Mouse (Mus musculus) G1E (cell line): Measurements from ENCODE around the gene Flvcr1. TPM values are rescaled to one million over a fixed set of nuclear protein-coding genes. Genes with fewer than 3 reads are reported as not detected.

Experiments
- ATAC-seq: 2 replicates; pipeline ENCODE4 v1.8.0; 2016; ENCODE audit warnings: mild to moderate bottlenecking; ENCODE audit not compliant: insufficient number of reproducible peaks, poor library complexity, low FRiP score, severe bottlenecking; ENCODE audit errors: extremely low read depth
- DNase-seq: peaks from one replicate; pipeline ENCODE4 v3.0.0; 2012; ENCODE audit warnings: low spot score
- H3K27me3 ChIP-seq: 2 replicates; pipeline ENCODE4 v1.6.1; 2012; ENCODE audit warnings: mild to moderate bottlenecking, low read length, inconsistent platforms; ENCODE audit not compliant: insufficient read depth
- H3K36me3 ChIP-seq: replicated peaks from 2 replicates; pipeline ENCODE3; 2012; ENCODE audit warnings: mild to moderate bottlenecking, inconsistent platforms
- H3K4me1 ChIP-seq: 2 replicates; pipeline ENCODE4 v1.6.1; 2012; ENCODE audit warnings: low read depth, low read length, inconsistent platforms, mixed read lengths; ENCODE audit not compliant: insufficient read depth
- H3K4me3 ChIP-seq: 2 replicates; pipeline ENCODE4 v1.5.1; 2012; ENCODE audit warnings: low read depth, mild to moderate bottlenecking, inconsistent platforms, low read length, moderate library complexity, mixed read lengths
- H3K9me3 ChIP-seq: replicated peaks from 2 replicates; pipeline ENCODE4 v1.6.1; 2012; ENCODE audit warnings: inconsistent platforms
- CTCF ChIP-seq: IDR thresholded peaks from 2 replicates; pipeline ENCODE4 v1.5.1; 2012; ENCODE audit warnings: low read depth, low read length, inconsistent platforms, mixed read lengths
- GATA1 ChIP-seq: IDR thresholded peaks from 2 replicates; pipeline ENCODE4 v1.6.1; 2012; ENCODE audit warnings: borderline replicate concordance, low read length, inconsistent platforms, mixed read lengths
- GATA2 ChIP-seq: IDR thresholded peaks from 2 replicates; pipeline ENCODE4 v1.6.1; 2012; ENCODE audit warnings: low read depth, low read length, inconsistent platforms, borderline replicate concordance
- POLR2AphosphoS5 ChIP-seq: IDR thresholded peaks from 2 replicates; pipeline ENCODE4 v1.6.1; 2012; ENCODE audit warnings: low read depth, low read length, inconsistent platforms; ENCODE audit not compliant: insufficient replicate concordance
- TAL1 ChIP-seq: conservative IDR thresholded peaks from 2 replicates; pipeline ENCODE4 v1.6.1; 2012; ENCODE audit warnings: low read depth, low read length, inconsistent platforms, mixed read lengths
- polyA plus RNA-seq: library from polyadenylated mRNA; stranded (reverse); fragments of >175 nt; gene quantifications from 2 replicates; pipeline ENCODE4 v1.2.3, GENCODE M21; 2012
- total RNA-seq, 2 experiments: library from RNA; stranded (forward) in 1 of 2; stranded (reverse) in 1 of 2; fragments of 200-1000 nt in 1 of 2; fragments of >200 nt in 1 of 2; fragmentation: Nextera tagmentation in 1 of 2; gene quantifications; 2 replicates each; pipeline ENCODE4 v1.2.3; 2014 to 2017

Flvcr1 gene
- total and polyA plus RNA-seq, 3 experiments, result 8.2 to 22.5 (median 20.2) TPM

- no peak for TF ChIP-seq GATA2
- no peak for TF ChIP-seq POLR2AphosphoS5
- TF ChIP-seq GATA1, result no peak
- TF ChIP-seq CTCF, result no peak
- TF ChIP-seq TAL1, result no peak
- Histone ChIP-seq H3K9me3 (no peaks in the 10 kb centered on the region), H3K4me1 (peaks cover 45% of the 10 kb centered on the region), H3K36me3 (peaks cover 55% of the 10 kb centered on the region), H3K27me3 (no peaks in the 10 kb centered on the region), H3K4me3 (no peak overlapping the region)
- no peak for ATAC-seq
- no peak for DNase-seq
Measured at GRCm38 (mm10) chr1:191057461-191057860, 31.5 kb upstream of the Flvcr1 start.

DNA sequence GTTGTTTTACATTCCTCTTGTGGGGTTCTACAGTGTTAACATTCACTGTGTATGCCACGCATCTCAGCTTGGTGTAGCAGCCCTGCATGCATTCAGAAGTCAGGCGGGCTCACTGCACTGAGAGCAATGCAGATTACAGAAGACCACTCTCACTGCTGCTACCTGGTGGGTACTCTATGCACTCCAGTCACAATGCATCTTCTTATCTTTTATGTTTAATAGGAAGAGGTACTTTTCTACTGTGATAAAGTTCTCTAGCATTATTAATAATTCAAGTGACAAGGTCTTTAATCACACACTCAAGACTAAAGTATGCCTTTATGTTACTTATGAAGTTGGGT is 29.5 kb upstream of the Flvcr1 start:
- peaks cover 57% of the 10 kb centered on the region for H3K36me3 ChIP-seq
- peaks cover 32% of the 10 kb centered on the region for H3K4me1 ChIP-seq
- no peak for TF ChIP-seq GATA2
- 0 out of 2 replicates have a peak, but pooled peaks have one; percentile 8 for TF ChIP-seq CTCF
- no peaks in the 10 kb centered on the region for H3K27me3 ChIP-seq
- H3K4me3 ChIP-seq, result no peak overlapping the region; the same call in 1 of the 2 replicates
- no peaks in the 10 kb centered on the region for H3K9me3 ChIP-seq
- ATAC-seq (peak; percentile 59), DNase-seq (peak; percentile 28)

DNA sequence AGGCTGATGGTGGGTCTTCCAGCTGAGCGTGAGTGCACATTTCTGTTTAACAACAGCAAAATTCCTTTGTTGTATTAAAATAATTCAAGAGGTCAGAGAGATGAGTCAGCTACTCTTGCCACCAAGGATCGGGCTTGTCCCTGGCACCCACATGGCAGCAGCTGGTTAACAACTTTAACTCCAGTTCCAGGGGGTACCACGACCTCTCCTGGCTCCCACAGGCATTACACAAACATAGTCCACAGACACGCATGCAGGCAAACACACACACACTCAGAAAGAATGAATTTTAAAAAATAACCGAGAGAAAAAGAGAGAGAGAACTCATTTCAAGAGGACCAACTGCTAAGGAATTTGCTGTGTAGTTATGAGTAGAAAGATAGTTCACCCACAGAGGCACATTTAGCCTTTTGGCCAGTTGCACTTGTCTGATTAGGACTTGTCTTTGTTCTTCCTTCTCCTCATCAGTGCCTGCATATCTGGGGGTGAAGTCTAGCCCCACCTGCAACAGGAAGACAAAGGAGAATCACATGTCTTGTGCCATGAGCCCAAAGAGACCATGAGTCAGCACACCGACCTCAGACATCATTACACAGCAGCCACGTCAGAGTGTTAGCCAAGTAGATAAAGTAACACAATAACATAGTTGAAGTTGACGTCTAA is 29.0 kb upstream of the Flvcr1 start:
- H3K9me3 ChIP-seq, result no peaks in the 10 kb centered on the region
- ATAC-seq, result peak; percentile 92
- H3K4me1 ChIP-seq, result peaks cover 32% of the 10 kb centered on the region
- DNase-seq, result peak; percentile 58
- TF ChIP-seq TAL1 (peak; percentile 73), GATA1 (no peak)
- peaks cover 60% of the 10 kb centered on the region for H3K36me3 ChIP-seq
- no peaks in the 10 kb centered on the region for H3K27me3 ChIP-seq
- peak overlapping the region; percentile 30; the same call in 1 of the 2 replicates for H3K4me3 ChIP-seq

DNA sequence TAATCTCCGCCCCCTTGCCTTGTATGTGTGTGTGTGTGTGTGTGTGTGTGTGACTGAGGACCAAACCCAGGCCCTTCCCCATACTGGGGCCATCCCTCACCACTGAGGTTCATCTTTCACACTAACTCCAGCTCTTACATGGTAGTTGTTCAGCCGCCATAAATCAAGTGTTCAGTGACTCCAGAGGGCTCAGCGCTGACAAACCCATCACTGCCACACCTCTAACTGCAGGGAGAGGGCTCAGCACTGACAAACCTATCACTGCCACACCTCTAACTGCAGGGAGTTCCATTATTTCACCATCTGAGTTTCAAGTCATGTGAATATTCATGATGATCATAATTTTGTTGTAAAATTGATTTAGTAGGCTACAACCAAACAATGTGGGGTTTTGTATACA is 27.6 kb upstream of the Flvcr1 start:
- TF ChIP-seq CTCF, result no peak
- TF ChIP-seq GATA2, result no peak
- TF ChIP-seq POLR2AphosphoS5, result no peak
- TF ChIP-seq GATA1, result no peak
- TF ChIP-seq TAL1, result no peak
- H3K9me3 ChIP-seq, result no peaks in the 10 kb centered on the region
- no peak overlapping the region for H3K4me3 ChIP-seq
- DNase-seq (no peak), ATAC-seq (no peak)
- no peaks in the 10 kb centered on the region for H3K27me3 ChIP-seq
- peaks cover 59% of the 10 kb centered on the region for H3K36me3 ChIP-seq
- H3K4me1 ChIP-seq, result peaks cover 32% of the 10 kb centered on the region

GRCm38 (mm10) chr1:191046231-191046824 is 20.4 kb upstream of the Flvcr1 start:
- Histone ChIP-seq H3K4me1 (peaks cover 27% of the 10 kb centered on the region), H3K9me3 (no peaks in the 10 kb centered on the region), H3K36me3 (peaks cover 40% of the 10 kb centered on the region), H3K27me3 (no peaks in the 10 kb centered on the region), H3K4me3 (no peak overlapping the region)
- DNase-seq (no peak), ATAC-seq (no peak)
- TF ChIP-seq TAL1 (no peak), GATA2 (no peak), CTCF (no peak), GATA1 (no peak), POLR2AphosphoS5 (no peak)

GRCm38 (mm10) chr1:191045264-191045663 is 19.3 kb upstream of the Flvcr1 start:
- Histone ChIP-seq H3K36me3 (peaks cover 37% of the 10 kb centered on the region), H3K9me3 (no peaks in the 10 kb centered on the region), H3K4me3 (no peak overlapping the region), H3K4me1 (peaks cover 27% of the 10 kb centered on the region), H3K27me3 (no peaks in the 10 kb centered on the region)
- no peak for DNase-seq
- TF ChIP-seq GATA1, result no peak
- no peak for TF ChIP-seq TAL1
- no peak for TF ChIP-seq CTCF
- no peak for TF ChIP-seq GATA2
- TF ChIP-seq POLR2AphosphoS5, result no peak
- ATAC-seq, result no peak

GRCm38 (mm10) chr1:191042688-191043087 is 16.7 kb upstream of the Flvcr1 start:
- H3K4me3 ChIP-seq, result no peak overlapping the region
- peaks cover 19% of the 10 kb centered on the region for H3K36me3 ChIP-seq
- TF ChIP-seq POLR2AphosphoS5, result no peak
- TF ChIP-seq CTCF, result no peak
- no peak for TF ChIP-seq GATA1
- no peak for TF ChIP-seq TAL1
- no peak for TF ChIP-seq GATA2
- peaks cover 27% of the 10 kb centered on the region for H3K4me1 ChIP-seq
- H3K27me3 ChIP-seq, result no peaks in the 10 kb centered on the region
- DNase-seq, result no peak
- peak; percentile 69 for ATAC-seq
- H3K9me3 ChIP-seq, result no peaks in the 10 kb centered on the region
